Mouse (Mus musculus) splenic B cell, adult 2 months (primary cell): ENCODE data around the gene Pbx3.

Source experiments
- DNase-seq: peaks from one replicate; pipeline ENCODE4 v3.0.0-alpha.2; 2011; ENCODE audit warnings: low read depth, low spot score
- H3K27me3 ChIP-seq: 2 replicates; pipeline ENCODE4 v1.6.1; 2012; ENCODE audit warnings: mild to moderate bottlenecking, low read length, moderate library complexity, mixed read lengths; ENCODE audit not compliant: control insufficient read depth, poor library complexity, insufficient read depth, severe bottlenecking
- H3K36me3 ChIP-seq: 2 replicates; pipeline ENCODE4 v1.6.1; 2012; ENCODE audit warnings: mild to moderate bottlenecking, low read length, moderate library complexity, mixed read lengths; ENCODE audit not compliant: control insufficient read depth, poor library complexity, insufficient read depth, severe bottlenecking

The Pbx3 gene

GRCm38 (mm10) chr2:34372305-34373301 lies at the start of gene Pbx3:
TSS of gene Pbx3 (minus strand) at chr2:34373142.
- peak; percentile 96 for DNase-seq
- no peaks in the 10 kb centered on the region for H3K36me3 ChIP-seq
- H3K27me3 ChIP-seq, result no peaks in the 10 kb centered on the region

DNA sequence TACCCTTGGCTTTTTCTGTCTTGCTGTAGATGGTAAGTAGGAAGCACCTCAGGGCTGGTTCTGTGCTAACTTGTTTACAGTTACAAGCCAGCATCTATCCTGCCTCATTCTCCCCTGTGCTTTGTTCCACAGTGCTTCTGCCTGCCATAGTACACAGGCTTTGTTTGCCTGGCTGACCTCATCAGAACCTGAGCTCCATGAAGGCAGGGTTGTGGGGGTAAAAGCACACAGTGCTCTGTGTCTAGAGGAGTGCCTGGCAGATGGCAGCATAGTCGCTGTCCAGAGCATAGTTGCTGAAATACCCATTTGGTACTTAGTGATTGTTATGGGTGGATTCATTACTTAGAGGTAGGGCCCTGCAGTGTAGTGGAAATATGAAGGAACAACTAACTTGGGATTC lies 47.3 kb upstream of the Pbx3 start:
- Histone ChIP-seq H3K27me3 (no peaks in the 10 kb centered on the region), H3K36me3 (no peaks in the 10 kb centered on the region)
- no peak for DNase-seq

DNA sequence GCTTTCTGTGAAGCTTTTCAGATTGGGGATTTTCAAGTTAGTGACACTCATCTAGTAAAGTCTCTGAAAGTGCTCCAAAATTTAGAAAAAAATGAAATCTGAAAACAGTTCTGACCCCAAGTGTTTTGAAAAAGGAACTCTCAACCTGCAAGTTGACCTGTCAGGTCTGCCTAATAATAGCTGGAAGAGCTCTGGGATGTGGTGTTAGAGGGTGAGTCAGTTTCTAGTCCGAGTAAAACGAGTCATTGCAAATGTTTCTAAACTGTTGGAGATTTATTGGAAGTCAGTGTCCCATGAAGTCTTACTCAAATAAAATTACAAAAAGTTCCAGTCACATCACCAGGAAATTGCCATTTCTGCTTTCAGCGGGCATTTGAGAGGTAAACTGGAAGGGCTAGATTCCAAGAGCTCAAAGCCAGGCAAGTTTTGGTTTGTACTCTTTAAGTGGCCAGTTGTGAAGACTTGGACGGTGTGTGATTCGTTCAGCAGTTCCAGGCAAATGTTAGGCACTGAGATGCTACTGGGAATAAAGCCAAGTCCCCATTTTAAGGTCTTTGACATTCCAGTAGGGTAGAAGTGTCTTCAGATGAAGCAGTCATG lies 36.9 kb upstream of the Pbx3 start:
- Histone ChIP-seq H3K36me3 (no peaks in the 10 kb centered on the region), H3K27me3 (no peaks in the 10 kb centered on the region)
- DNase-seq, result no peak

DNA sequence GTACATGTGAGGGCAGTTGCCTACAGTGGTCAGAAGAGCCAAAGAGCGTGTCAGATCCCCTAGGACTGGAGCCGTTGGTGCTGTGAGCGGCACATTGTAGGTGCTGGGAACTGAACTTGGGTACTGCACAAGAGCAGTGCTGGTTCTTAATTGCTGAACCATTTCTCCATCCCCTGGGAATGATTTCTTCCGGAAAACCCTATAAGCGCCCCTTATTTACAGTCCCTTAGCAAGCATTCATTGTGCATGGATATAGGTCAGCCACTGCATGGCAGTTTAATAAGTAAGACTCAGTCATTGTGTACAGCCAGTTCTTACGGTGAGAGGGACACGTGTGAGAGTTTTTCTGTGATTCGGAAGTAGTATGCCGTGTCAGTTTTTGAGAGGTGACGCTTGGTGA lies 35.4 kb upstream of the Pbx3 start:
- Histone ChIP-seq H3K36me3 (no peaks in the 10 kb centered on the region), H3K27me3 (no peaks in the 10 kb centered on the region)
- no peak for DNase-seq

- Histone ChIP-seq H3K27me3 (no peaks in the 10 kb centered on the region), H3K36me3 (no peaks in the 10 kb centered on the region)
- DNase-seq, result peak; percentile 6
Measured at GRCm38 (mm10) chr2:34407596-34407995, 34.7 kb upstream of the Pbx3 start.

DNA sequence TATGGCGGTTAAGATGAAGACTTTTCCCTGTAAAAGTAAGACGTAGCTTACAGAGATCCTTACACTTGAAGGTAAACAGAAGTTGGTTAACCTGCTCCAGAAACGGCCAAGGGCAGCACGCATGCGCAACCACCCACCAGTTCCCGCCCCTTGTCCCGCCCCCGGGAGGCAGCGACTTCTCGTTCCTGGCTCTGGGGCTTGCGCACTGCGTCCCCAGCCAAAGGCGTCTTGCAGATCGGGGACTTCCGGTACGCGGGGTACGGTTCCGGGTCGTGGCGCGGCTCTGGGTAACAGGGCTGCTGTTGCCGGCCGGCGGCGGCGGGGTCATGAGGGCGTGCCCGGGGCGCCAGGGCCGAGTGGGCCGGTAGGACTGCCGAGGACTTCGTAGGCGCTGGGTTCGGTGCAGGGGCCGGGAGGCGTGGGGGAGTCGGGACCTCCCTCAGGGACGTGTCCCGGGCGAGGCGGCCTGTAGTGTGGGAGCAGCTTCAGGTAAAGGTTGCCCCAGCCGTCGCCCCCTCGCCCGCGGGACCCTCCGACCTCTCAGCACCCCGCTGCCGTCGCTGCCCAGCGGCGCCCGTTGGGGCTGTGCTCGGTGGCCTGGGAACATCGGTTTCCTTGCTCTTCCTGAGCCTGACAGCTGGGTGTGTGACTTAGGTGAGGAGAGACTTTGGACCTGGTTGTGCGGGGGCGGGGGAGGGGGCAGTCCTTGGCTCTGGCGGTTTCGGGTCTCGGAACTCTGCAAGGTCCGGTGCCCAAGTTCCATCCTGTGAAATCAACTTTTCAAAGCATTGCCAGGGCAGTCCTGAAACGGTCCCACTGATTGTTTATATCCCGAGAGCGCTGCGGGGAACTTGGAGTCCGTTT lies 33.9 kb upstream of the Pbx3 start, which contains the start of gene Mapkap1:
Gene Mapkap1, plus strand, starts transcription at position 171 of the 864 bp plus-strand sequence.
- H3K36me3 ChIP-seq, result no peaks in the 10 kb centered on the region
- no peaks in the 10 kb centered on the region for H3K27me3 ChIP-seq
- DNase-seq, result peak; percentile 97

GRCm38 (mm10) chr2:34399535-34399934 lies 26.6 kb upstream of the Pbx3 start:
- no peaks in the 10 kb centered on the region for H3K36me3 ChIP-seq
- no peak for DNase-seq
- no peaks in the 10 kb centered on the region for H3K27me3 ChIP-seq

DNA sequence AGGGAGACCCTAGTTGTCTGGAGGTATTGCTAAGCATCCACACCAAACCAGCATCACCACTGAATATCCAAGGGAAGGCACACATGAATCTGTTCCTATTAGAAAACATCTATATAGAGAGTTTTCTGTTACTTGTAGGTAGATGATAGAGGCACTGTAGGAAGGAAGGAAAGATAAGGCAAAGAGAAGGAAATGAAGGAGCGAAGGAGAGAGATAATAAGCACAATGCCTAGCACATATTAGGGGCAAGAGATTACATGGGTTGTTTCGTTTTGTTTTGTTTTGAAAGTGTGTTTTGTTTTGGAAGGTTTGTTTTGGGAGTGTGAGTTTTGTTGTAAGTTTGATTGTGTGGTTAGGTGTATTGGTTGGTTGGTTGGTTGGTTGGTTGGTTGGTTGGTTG lies 6.0 kb upstream of the Pbx3 start:
- no peaks in the 10 kb centered on the region for H3K27me3 ChIP-seq
- no peak for DNase-seq
- H3K36me3 ChIP-seq, result no peaks in the 10 kb centered on the region

DNA sequence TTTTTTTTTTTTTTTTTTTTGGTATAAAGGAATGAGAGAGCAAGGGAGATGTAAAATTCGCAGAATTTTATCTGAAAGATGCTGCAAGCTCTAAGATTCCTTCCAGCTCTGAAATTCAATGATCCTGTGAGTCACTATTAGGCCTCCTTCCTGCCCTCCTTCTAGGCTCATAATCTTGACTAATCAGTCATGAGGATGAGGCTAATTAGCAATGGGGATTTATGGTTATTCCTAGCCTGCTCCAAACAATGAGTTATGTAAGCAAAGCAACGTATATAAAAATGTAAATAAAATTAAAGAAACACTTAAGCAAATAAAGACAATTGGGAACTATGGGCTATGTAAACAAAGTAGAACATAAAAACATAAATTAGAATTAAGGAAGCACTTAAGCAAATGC lies 1.4 kb upstream of the Pbx3 start:
- DNase-seq, result no peak
- H3K27me3 ChIP-seq, result no peaks in the 10 kb centered on the region

GRCm38 (mm10) chr2:34373886-34374285 lies 944 bp upstream of the Pbx3 start:
- no peak for DNase-seq
- H3K27me3 ChIP-seq, result no peaks in the 10 kb centered on the region
- H3K36me3 ChIP-seq, result no peaks in the 10 kb centered on the region

More for the DNA sequence above, 1.4 kb upstream of the Pbx3 start:
- no peaks in the 10 kb centered on the region for H3K36me3 ChIP-seq

DNA sequence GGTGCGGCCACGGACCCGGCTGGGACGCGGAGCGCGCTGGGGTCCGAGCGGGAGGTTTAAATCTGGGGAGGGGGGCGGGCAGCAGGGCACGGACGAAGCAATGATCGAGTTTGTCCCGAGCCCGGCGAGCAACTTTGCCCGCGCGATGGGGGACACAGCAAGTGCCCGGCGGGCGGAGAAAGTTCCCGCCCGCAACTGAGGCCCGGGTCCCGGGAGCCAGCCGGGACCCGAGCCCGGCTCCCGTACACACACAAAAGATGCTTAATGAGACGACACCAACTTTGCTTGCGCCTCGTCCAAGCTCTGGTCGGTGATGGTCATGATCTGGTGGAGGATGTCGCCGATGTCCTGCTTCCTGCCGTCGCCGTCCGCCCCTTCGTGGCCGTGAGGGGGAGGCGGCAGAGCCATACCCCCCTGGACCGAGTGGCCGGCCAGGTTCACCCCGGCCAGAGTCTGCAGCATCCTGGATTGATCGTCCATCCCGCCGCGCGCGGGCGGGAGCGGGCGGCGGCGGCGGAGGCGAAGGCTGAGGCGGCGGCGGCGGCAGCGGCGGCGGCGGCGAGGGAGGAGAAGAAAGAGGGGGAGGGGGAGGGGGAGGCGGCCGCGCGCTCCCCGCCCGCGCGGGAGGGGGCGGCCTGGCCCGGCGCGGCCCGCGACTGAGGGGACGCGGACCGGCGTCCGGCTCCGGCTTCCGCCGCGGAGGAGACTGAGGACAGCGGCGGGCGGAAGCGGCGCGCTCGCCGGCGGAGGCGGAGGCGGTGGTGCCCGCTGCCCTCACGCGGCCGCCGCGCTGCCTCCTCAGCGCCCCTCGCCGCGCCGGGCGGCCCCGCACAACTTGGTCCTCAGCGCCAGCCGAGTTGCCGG lies 1.3 kb downstream of the Pbx3 start:
- peak; percentile 58 for DNase-seq
- H3K36me3 ChIP-seq, result no peaks in the 10 kb centered on the region

GRCm38 (mm10) chr2:34370725-34371440 lies 2.1 kb downstream of the Pbx3 start:
- no peaks in the 10 kb centered on the region for H3K27me3 ChIP-seq
- H3K36me3 ChIP-seq, result no peaks in the 10 kb centered on the region
- DNase-seq, result peak; percentile 30

More for the DNA sequence above, 1.3 kb downstream of the Pbx3 start:
- H3K27me3 ChIP-seq, result no peaks in the 10 kb centered on the region

DNA sequence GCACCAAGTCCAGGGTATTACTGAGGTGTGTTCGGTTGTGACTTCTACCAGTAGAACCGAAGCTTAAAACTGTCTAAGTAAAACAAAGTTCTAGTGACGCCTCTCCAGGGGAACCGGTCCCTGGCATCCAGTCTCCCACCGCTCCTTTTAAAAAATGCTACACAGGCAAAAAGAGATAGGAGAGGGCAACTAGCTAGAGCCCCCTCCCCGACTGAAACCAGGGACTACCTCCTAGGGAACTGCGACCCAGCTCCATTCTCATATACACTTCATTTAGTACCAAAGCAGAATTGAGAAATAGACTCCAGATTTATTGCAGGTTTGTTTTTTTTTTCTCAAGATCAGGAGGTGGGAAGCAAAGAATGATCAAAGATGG lies 2.6 kb downstream of the Pbx3 start:
- DNase-seq, result no peak
- H3K27me3 ChIP-seq, result no peaks in the 10 kb centered on the region
- H3K36me3 ChIP-seq, result no peaks in the 10 kb centered on the region
